Mouse (Mus musculus): ENCODE results near the gene Cfap206. TPM values are rescaled to one million over a fixed set of nuclear protein-coding genes. Genes with fewer than 3 reads are reported as not detected.
"Not testable (repeated sequence)": the region's sequence is repeated elsewhere in the genome, so short reads cannot be mapped to it uniquely, and the experiment has no call there.

Cfap206 gene
- total and polyA plus RNA-seq, 2 experiments from 2014 or later = 2.9 to 7.0 TPM

DNA sequence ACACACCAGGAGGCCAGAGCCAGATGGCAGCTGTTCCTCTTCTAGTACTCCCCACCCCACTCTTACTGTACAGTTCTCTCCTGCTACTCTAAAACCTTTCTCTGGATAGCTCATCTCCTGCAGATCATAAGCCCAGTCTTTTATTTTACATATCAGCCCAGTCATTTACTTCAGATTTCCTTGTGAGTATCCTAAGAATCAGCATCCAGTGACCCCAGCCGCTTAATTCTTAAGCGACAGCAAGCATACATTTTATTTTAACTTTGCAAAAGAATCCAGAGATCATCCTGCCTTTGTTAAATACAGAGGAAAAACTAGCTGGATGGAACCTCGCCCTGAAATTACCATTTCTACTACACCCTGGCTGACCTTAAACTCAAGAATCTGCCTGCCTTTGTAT is 4.5 kb upstream of the Cfap206 start:
- no peaks in the 10 kb centered on the region for H3K36me3 ChIP-seq (ENCODE audit: insufficient read depth, low read length)
- WGBS = 73% methylated on average over 3 of the region's 3 CpGs
- no peaks in the 10 kb centered on the region; the same call in 1 of the 2 replicates for H3K4me1 ChIP-seq (ENCODE audit: insufficient read depth, low read length)
- H3K4me2 ChIP-seq (ENCODE audit: low read depth, low read length, poor library complexity, severe bottlenecking) = no peak overlapping the region
- H3K27ac ChIP-seq (ENCODE audit: low read depth, low read length) = no peak overlapping the region
- H3K9ac ChIP-seq (replicated peaks; ENCODE audit: low read length, poor library complexity, severe bottlenecking) = no peak overlapping the region
- ATAC-seq (ENCODE audit: low FRiP score) (no peak), DNase-seq (ENCODE audit: low spot score) (no peak)
- H3K27me3 ChIP-seq (ENCODE audit: insufficient read depth, low read length) = no peaks in the 10 kb centered on the region
- no peaks in the 10 kb centered on the region for H3K9me3 ChIP-seq (ENCODE audit: low read length)
- no peak for TF ChIP-seq CTCF (IDR thresholded peaks at IDR 0.05)
- H3K4me3 ChIP-seq (ENCODE audit: low read depth, low read length) = no peak overlapping the region

DNA sequence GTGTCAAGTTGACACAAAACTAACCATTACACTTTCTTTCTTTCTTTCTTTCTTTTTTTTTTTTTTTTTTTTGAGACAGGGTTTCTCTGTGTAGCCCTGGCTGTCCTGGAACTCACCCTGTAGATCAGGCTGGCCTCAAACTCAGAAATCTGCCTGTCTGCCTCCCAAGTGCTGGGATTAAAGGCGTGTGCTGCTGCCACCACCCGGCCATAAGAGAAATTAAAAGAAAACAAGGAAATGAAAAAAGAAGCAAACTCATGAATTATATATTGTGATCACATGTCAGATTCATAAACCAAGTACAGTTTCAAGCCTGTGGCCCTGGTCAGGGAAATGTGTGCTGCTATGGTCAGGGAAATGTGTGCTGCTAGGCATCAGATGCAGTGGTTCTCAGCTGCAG is 3.4 kb upstream of the Cfap206 start:
- not testable (repeated sequence) for H3K27me3 ChIP-seq (ENCODE audit: insufficient read depth, low read length); H3K4me2 ChIP-seq (ENCODE audit: low read depth, low read length, poor library complexity, severe bottlenecking); H3K27ac ChIP-seq (ENCODE audit: low read depth, low read length); H3K9ac ChIP-seq (replicated peaks; ENCODE audit: low read length, poor library complexity, severe bottlenecking); DNase-seq (ENCODE audit: low spot score); H3K4me3 ChIP-seq (ENCODE audit: low read depth, low read length); H3K36me3 ChIP-seq (ENCODE audit: insufficient read depth, low read length); H3K9me3 ChIP-seq (ENCODE audit: low read length); H3K4me1 ChIP-seq (ENCODE audit: insufficient read depth, low read length); ATAC-seq (ENCODE audit: low FRiP score)
- 37% methylated on average over 2 of the region's 2 CpGs for whole genome bisulfite sequencing
- peak; percentile 42 for TF ChIP-seq CTCF (IDR thresholded peaks at IDR 0.05)

DNA sequence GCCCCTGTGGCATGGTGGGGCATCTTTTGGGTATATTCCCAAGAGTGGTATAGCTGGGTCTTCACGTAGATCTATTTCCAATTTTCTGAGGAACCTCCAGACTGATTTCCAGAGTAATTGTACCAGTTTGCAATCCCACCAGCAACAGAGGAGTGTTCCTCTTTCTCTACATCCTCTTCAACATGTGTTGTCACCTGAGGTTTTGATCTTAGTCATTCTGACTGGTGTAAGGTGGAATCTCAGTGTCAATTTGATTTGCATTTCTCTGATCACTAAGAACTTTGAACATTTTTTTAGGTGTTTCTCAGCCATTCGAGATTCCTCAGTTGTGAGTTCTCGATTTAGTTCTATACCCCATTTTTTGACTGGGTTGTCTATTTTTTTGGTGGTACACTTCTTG is 4.3 kb downstream of the Cfap206 start:
- H3K4me1 ChIP-seq (ENCODE audit: insufficient read depth, low read length); ATAC-seq (ENCODE audit: low FRiP score): not testable (repeated sequence)
- 95% methylated on average over 3 of the region's 3 CpGs for WGBS

DNA sequence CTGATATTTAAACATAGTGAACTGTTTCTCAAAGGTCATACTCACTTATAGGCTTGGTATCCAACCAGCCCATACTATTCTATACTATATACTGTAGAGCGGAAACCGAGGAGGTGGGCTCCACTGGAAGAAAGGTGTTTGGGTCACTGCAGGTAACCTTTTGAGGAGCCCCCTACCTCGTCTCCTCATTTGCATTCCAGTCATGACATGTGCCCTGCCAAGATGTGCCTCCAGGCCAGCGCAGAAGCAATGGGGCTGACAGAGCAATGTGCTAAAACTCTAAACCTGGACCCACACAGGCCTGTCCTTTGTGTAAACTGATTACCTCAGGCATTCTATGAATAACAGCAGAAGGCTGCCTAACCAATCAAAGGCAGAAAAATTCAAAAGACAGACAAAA is 5.7 kb downstream of the Cfap206 start:
- no peaks in the 10 kb centered on the region for H3K4me1 ChIP-seq (ENCODE audit: insufficient read depth, low read length)
- TF ChIP-seq CTCF (IDR thresholded peaks at IDR 0.05) = no peak
- H3K9me3 ChIP-seq (ENCODE audit: low read length) = no peaks in the 10 kb centered on the region
- no peak overlapping the region for H3K9ac ChIP-seq (replicated peaks; ENCODE audit: low read length, poor library complexity, severe bottlenecking)
- no peak overlapping the region for H3K27ac ChIP-seq (ENCODE audit: low read depth, low read length)
- no peak overlapping the region for H3K4me3 ChIP-seq (ENCODE audit: low read depth, low read length)
- H3K4me2 ChIP-seq (ENCODE audit: low read depth, low read length, poor library complexity, severe bottlenecking) = no peak overlapping the region
- H3K36me3 ChIP-seq (ENCODE audit: insufficient read depth, low read length) = no peaks in the 10 kb centered on the region
- DNase-seq (ENCODE audit: low spot score) (no peak), ATAC-seq (ENCODE audit: low FRiP score) (no peak)
- no peaks in the 10 kb centered on the region for H3K27me3 ChIP-seq (ENCODE audit: insufficient read depth, low read length)
- 64% methylated on average over 4 of the region's 4 CpGs for WGBS

More for the DNA sequence above, 4.3 kb downstream of the Cfap206 start:
- not testable (repeated sequence) for H3K4me3 ChIP-seq (ENCODE audit: low read depth, low read length); H3K9me3 ChIP-seq (ENCODE audit: low read length); H3K27ac ChIP-seq (ENCODE audit: low read depth, low read length); DNase-seq (ENCODE audit: low spot score); H3K27me3 ChIP-seq (ENCODE audit: insufficient read depth, low read length); H3K36me3 ChIP-seq (ENCODE audit: insufficient read depth, low read length); H3K4me2 ChIP-seq (ENCODE audit: low read depth, low read length, poor library complexity, severe bottlenecking); H3K9ac ChIP-seq (replicated peaks; ENCODE audit: low read length, poor library complexity, severe bottlenecking)

DNA sequence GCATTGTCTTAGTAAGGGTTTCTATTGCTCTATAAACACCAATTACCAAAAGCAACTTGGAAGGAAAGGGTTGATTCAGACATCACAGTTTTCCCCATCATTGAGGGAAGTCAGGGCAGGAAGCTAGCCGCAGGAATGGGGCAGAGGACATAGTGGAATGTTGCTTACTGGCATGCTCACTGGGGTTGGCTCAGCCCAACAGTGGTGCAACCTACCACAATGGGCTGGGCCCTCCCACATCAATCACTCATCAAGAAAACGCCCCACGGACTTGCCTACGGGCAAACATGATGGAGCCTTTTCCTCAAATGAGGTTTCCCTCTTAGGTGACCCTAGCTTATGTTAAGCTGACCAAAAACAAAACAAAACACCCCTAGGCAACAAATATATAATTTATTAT is 6.8 kb downstream of the Cfap206 start:
- Histone ChIP-seq H3K4me3 (ENCODE audit: low read depth, low read length) (no peak overlapping the region), H3K9ac (replicated peaks; ENCODE audit: low read length, poor library complexity, severe bottlenecking) (no peak overlapping the region), H3K27ac (ENCODE audit: low read depth, low read length) (no peak overlapping the region), H3K27me3 (ENCODE audit: insufficient read depth, low read length) (no peaks in the 10 kb centered on the region), H3K4me2 (ENCODE audit: low read depth, low read length, poor library complexity, severe bottlenecking) (no peak overlapping the region), H3K4me1 (ENCODE audit: insufficient read depth, low read length) (no peaks in the 10 kb centered on the region), H3K9me3 (ENCODE audit: low read length) (no peaks in the 10 kb centered on the region), H3K36me3 (ENCODE audit: insufficient read depth, low read length) (no peaks in the 10 kb centered on the region)
- DNase-seq (ENCODE audit: low spot score) (no peak), ATAC-seq (ENCODE audit: low FRiP score) (no peak)
- WGBS = 73% methylated on average over 4 of the region's 4 CpGs
- no peak for TF ChIP-seq CTCF (IDR thresholded peaks at IDR 0.05)

DNA sequence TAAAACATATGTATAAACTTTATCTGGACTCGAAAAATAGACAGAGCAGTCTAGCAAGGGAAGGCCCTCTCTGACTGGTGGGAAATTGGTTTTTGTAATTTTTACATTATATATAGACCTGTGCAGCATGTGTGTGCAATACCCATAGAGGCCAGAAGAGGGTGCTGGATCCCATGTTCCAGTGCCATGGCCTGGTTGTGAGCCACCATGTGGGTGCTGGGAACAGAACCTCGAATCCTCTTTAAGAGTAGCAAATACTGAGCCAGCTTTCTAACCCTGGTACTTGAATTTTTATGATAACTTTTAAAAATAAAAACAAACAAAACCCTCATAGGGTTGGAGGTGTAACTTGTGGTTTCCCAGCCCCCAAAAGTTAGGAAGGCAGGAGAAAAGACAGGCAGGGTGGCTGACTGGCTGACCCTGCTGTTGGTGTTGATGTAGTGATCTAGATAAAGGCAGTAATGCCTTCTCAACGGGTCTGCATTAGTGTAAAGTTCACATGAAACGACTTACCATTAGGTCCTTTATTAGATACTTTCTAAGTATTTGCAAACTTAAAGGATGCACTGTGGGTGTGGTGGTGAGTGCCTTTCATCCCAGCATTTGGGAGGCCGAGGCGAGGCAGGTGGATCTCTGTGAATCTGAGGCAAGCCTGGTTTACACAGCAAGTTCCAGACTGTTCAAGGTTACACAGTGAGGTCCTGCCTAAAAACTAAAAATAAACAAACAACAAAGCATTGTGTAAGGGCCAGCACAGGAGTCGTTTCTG is 9.7 kb downstream of the Cfap206 start:
- Histone ChIP-seq H3K9ac (replicated peaks; ENCODE audit: low read length, poor library complexity, severe bottlenecking) (no peak overlapping the region), H3K36me3 (ENCODE audit: insufficient read depth, low read length) (no peaks in the 10 kb centered on the region), H3K4me2 (ENCODE audit: low read depth, low read length, poor library complexity, severe bottlenecking) (no peak overlapping the region), H3K27ac (ENCODE audit: low read depth, low read length) (no peak overlapping the region), H3K9me3 (ENCODE audit: low read length) (no peaks in the 10 kb centered on the region), H3K4me1 (ENCODE audit: insufficient read depth, low read length) (no peaks in the 10 kb centered on the region), H3K4me3 (ENCODE audit: low read depth, low read length) (no peak overlapping the region), H3K27me3 (ENCODE audit: insufficient read depth, low read length) (no peaks in the 10 kb centered on the region)
- DNase-seq (ENCODE audit: low spot score) (no peak), ATAC-seq (ENCODE audit: low FRiP score) (no peak)
- no peak for TF ChIP-seq CTCF (IDR thresholded peaks at IDR 0.05)
- 92% methylated on average over 7 of the region's 7 CpGs for WGBS

Data from midbrain, postnatal 0 days (tissue).